Mouse (Mus musculus) forebrain, postnatal 0 days (tissue): ENCODE results near the gene Vsx1. TPM values are rescaled to one million over a fixed set of nuclear protein-coding genes. Genes with fewer than 3 reads are reported as not detected.

Experiments used
- ATAC-seq: fragments of 200-750 bp; cut with Nextera tagmentation; 2 replicates; pipeline ENCODE4 v1.8.0; 2017; ENCODE audit warnings: mild to moderate bottlenecking, moderate library complexity
- DNase-seq: peaks from one replicate; pipeline ENCODE4 v3.0.0-alpha.2; 2015
- H3K27ac ChIP-seq: fragments of 300-500 bp; sonication (generic); 2 replicates; pipeline ENCODE4 v1.5.1; 2014; ENCODE audit warnings: low read depth, mild to moderate bottlenecking, antibody characterized with exemption, low read length, moderate library complexity, mixed read lengths
- H3K27me3 ChIP-seq: fragments of 300-500 bp; sonication (generic); 2 replicates; pipeline ENCODE4 v1.6.1; 2014; ENCODE audit warnings: mild to moderate bottlenecking, low read length, mixed read lengths; ENCODE audit not compliant: insufficient read depth
- H3K36me3 ChIP-seq: fragments of 300-500 bp; sonication (generic); 2 replicates; pipeline ENCODE4 v1.6.1; 2014; ENCODE audit warnings: mild to moderate bottlenecking, moderate library complexity; ENCODE audit not compliant: insufficient read depth
- H3K4me1 ChIP-seq: fragments of 300-500 bp; sonication (generic); 2 replicates; pipeline ENCODE4 v1.6.1; 2014; ENCODE audit warnings: antibody characterized with exemption; ENCODE audit not compliant: insufficient read depth
- H3K4me2 ChIP-seq: fragments of 300-500 bp; sonication (generic); 2 replicates; pipeline ENCODE4 v1.6.1; 2014; ENCODE audit warnings: low read depth, mild to moderate bottlenecking, moderate library complexity
- H3K4me3 ChIP-seq: fragments of 300-500 bp; sonication (generic); 2 replicates; pipeline ENCODE4 v1.5.1; 2014; ENCODE audit warnings: low read depth, low read length, mixed read lengths
- H3K9ac ChIP-seq: fragments of 300-500 bp; sonication (generic); 2 replicates; pipeline ENCODE4 v1.6.1; 2014; ENCODE audit warnings: mild to moderate bottlenecking
- H3K9me3 ChIP-seq: fragments of 300-500 bp; sonication (generic); 2 replicates; pipeline ENCODE4 v1.6.1; 2016; ENCODE audit warnings: low read length
- CTCF ChIP-seq: sonication (generic); IDR thresholded peaks from 2 replicates; pipeline ENCODE4 v1.5.1; 2016; ENCODE audit warnings: antibody characterized with exemption, control low read depth, low read depth
- WGBS: fragments of 180-500 bp; shearing (Covaris S2); extraction: QIAGEN DNeasy Blood & Tissue Kit; methylation state at CpG from one replicate; pipeline ENCODE4 v1.1.7; 2014; 5-methylcytosine and 5-hydroxymethylcytosine counted together
- polyA plus RNA-seq: library from polyadenylated mRNA; unstranded; fragments of >200 nt; fragmentation: Nextera tagmentation; extraction: Ambion mirVana; gene quantifications from 2 replicates; pipeline ENCODE4 v1.2.1, GENCODE M21; 2015
- total RNA-seq: library from RNA; depleted of rRNA; stranded (reverse); fragments of >200 nt; gene quantifications from 2 replicates; pipeline ENCODE4 v1.2.3, GENCODE M21; 2014

The Vsx1 gene
- total and polyA plus RNA-seq, 2 experiments from 2014 or later: 0.13 TPM; not detected in 1

DNA sequence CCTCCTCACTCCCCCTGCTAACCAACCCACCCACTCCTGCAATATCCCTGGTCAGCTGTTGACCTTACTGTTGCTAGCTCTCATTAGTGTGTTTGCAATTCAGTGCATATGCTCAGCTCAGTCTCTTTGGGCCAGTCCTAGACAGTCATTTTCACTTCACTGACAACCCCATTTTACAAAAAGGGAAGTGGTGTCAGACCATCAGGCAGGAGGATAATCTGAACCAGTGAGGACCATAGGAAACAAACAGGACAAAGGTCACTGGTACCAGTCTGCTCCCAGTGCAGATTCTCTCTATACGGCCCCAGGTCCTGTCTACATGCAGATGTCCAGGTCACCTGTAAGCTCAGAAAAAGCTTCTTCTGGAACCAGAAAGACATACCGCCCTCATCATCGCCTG, 33.0 kb downstream of the Vsx1 start:
- Histone ChIP-seq H3K27ac (no peak overlapping the region), H3K4me3 (no peak overlapping the region), H3K9ac (no peak overlapping the region), H3K9me3 (no peaks in the 10 kb centered on the region), H3K4me1 (0 out of 2 replicates have a peak, but pooled peaks cover 6% of the 10 kb centered on the region), H3K4me2 (no peak overlapping the region), H3K36me3 (no peaks in the 10 kb centered on the region), H3K27me3 (no peaks in the 10 kb centered on the region)
- no peak for TF ChIP-seq CTCF
- 93% methylated on average over 3 of the region's 3 CpGs for WGBS
- DNase-seq: no peak
- ATAC-seq: no peak

GRCm38 (mm10) chr2:150655290-150655689, 33.9 kb downstream of the Vsx1 start:
- 81% methylated on average over 6 of the region's 6 CpGs for WGBS
- no peak overlapping the region for H3K4me3 ChIP-seq
- H3K27me3 ChIP-seq: no peaks in the 10 kb centered on the region
- H3K4me2 ChIP-seq: no peak overlapping the region
- TF ChIP-seq CTCF: no peak
- ATAC-seq (no peak), DNase-seq (no peak)
- H3K9me3 ChIP-seq: no peaks in the 10 kb centered on the region
- no peak overlapping the region for H3K9ac ChIP-seq
- H3K36me3 ChIP-seq: no peaks in the 10 kb centered on the region
- no peaks in the 10 kb centered on the region for H3K4me1 ChIP-seq
- no peak overlapping the region for H3K27ac ChIP-seq

GRCm38 (mm10) chr2:150654814-150655213, 34.3 kb downstream of the Vsx1 start:
- no peak overlapping the region for H3K27ac ChIP-seq
- TF ChIP-seq CTCF: no peak
- H3K36me3 ChIP-seq: no peaks in the 10 kb centered on the region
- no peak overlapping the region for H3K9ac ChIP-seq
- DNase-seq (no peak), ATAC-seq (no peak)
- 88% methylated on average over 2 of the region's 2 CpGs for WGBS
- no peaks in the 10 kb centered on the region for H3K9me3 ChIP-seq
- no peaks in the 10 kb centered on the region for H3K27me3 ChIP-seq
- no peak overlapping the region for H3K4me2 ChIP-seq
- H3K4me3 ChIP-seq: no peak overlapping the region
- H3K4me1 ChIP-seq: 0 out of 2 replicates have a peak, but pooled peaks cover 3% of the 10 kb centered on the region

DNA sequence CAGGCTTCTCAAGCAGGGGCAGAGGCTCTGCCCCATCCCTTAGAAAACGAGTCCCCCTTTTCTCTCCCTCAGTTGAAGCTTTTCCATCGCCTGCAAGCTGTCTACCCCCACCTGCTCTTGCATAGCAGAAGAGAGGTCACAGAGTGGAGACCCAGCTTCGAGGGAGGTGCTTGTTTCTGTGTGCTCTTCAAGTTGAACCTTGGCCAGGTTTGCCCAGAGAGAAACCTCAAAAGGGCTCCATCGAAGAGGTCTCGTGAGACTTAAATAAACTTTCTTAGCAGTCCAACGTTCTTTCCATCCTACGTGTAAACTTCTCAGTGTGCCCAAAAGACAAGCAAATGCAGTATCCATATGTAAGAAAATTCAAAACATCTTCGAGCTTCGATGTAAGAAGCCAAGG, 37.8 kb downstream of the Vsx1 start:
- no peaks in the 10 kb centered on the region for H3K27me3 ChIP-seq
- H3K4me3 ChIP-seq: no peak overlapping the region
- no peak for DNase-seq
- no peak for ATAC-seq
- no peaks in the 10 kb centered on the region for H3K9me3 ChIP-seq
- H3K4me1 ChIP-seq: peaks cover 3% of the 10 kb centered on the region; the same call in 1 of the 2 replicates
- TF ChIP-seq CTCF: no peak
- no peak overlapping the region for H3K4me2 ChIP-seq
- no peak overlapping the region for H3K9ac ChIP-seq
- H3K27ac ChIP-seq: no peak overlapping the region
- H3K36me3 ChIP-seq: no peaks in the 10 kb centered on the region
- 68% methylated on average over 9 of the region's 9 CpGs for WGBS

- 21% methylated on average over 7 of the region's 7 CpGs for WGBS
- DNase-seq: no peak
- Histone ChIP-seq H3K4me2 (no peak overlapping the region), H3K27ac (no peak overlapping the region), H3K4me1 (peaks cover 3% of the 10 kb centered on the region; the same call in 1 of the 2 replicates), H3K9me3 (no peaks in the 10 kb centered on the region), H3K36me3 (no peaks in the 10 kb centered on the region), H3K4me3 (no peak overlapping the region), H3K9ac (no peak overlapping the region), H3K27me3 (no peaks in the 10 kb centered on the region)
- TF ChIP-seq CTCF: no peak
- no peak for ATAC-seq
These were observed 38.6 kb downstream of the Vsx1 start for GRCm38 (mm10) chr2:150650511-150651074.

- TF ChIP-seq CTCF: no peak
These were observed 40.8 kb downstream of the Vsx1 start for GRCm38 (mm10) chr2:150648300-150648895.

DNA sequence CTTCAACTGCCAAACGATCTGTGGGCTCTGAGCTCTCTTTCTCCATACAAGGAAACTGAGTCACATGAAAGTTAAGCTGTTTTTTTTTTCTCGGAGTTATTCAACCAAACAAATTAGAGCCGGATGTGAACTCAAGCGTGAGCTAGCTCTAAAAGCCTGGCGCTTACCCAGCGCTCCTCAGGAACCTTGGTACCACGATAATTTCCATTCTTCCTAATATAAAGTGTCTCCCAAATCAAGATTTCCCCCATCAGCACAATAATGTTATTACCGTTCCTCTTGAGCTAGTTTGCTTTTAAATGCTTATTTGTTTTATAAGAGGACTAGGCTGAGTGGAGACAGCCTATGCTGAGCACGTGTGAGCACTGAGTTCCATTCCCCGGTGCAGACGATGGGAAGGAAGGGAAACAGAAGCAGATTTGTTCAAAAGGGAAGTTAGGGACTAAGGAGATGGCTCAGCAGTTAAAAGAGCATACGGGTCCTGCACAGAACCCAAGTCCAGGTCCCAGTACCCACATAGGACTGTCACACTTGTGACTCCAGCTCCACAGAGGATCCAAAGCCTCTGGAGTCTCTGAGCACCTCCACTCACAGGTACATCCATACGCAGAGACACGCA, 41.4 kb downstream of the Vsx1 start:
- Histone ChIP-seq H3K36me3 (no peaks in the 10 kb centered on the region), H3K9me3 (no peaks in the 10 kb centered on the region), H3K9ac (no peak overlapping the region), H3K27ac (0 out of 2 replicates have a peak overlapping the region, but pooled peaks have one; percentile 42), H3K27me3 (no peaks in the 10 kb centered on the region), H3K4me2 (no peak overlapping the region), H3K4me1 (peaks cover 18% of the 10 kb centered on the region), H3K4me3 (no peak overlapping the region)
- 30% methylated on average over 14 of the region's 14 CpGs for WGBS
- TF ChIP-seq CTCF: no peak
- ATAC-seq (no peak), DNase-seq (no peak)

More at GRCm38 (mm10) chr2:150648300-150648895, 40.8 kb downstream of the Vsx1 start:
- DNase-seq (peak; percentile 74), ATAC-seq (peak; percentile 25; the same call in 1 of the 2 replicates)
- Histone ChIP-seq H3K4me2 (no peak overlapping the region), H3K9ac (no peak overlapping the region), H3K4me1 (peaks cover 13% of the 10 kb centered on the region; the same call in 1 of the 2 replicates), H3K4me3 (no peak overlapping the region), H3K27ac (0 out of 2 replicates have a peak overlapping the region, but pooled peaks have one; percentile 42), H3K36me3 (no peaks in the 10 kb centered on the region), H3K27me3 (no peaks in the 10 kb centered on the region), H3K9me3 (no peaks in the 10 kb centered on the region)
- WGBS: 38% methylated on average over 13 of the region's 13 CpGs
